Mouse (Mus musculus): ENCODE data around the gene Svop. TPM values are rescaled to one million over a fixed set of nuclear protein-coding genes. Genes with fewer than 3 reads are reported as not detected.

Gene Svop
- polyA plus RNA-seq, 1 experiment from 2014 or later: not detected

DNA sequence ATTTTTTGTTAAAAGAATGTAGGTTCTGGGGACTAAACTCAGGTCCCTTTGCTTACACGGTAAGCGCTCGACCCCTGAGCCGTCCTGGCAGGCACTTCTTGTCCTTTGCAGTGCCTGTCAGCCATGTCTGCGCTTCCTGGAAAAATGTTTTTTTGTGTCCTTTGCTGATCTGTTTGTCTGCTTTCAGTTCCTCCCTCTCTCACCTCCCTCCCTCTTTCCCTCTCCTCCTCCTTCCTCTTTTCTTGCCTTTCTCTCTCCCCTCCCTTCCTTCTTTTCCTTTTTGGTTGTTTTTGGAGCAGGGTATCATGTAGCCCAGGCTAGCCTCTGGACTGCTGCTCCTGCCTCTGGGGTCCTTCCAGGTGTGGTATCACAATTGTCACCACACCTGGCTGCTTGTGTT, 23.7 kb upstream of the Svop start:
- Histone ChIP-seq H3K27me3 (ENCODE audit: control insufficient read depth, insufficient read depth, low read length) (no peaks in the 10 kb centered on the region), H3K4me2 (replicated peaks; ENCODE audit: low read depth, low read length) (no peak overlapping the region), H3K4me1 (ENCODE audit: control insufficient read depth, insufficient read depth, low read length) (no peaks in the 10 kb centered on the region), H3K4me3 (ENCODE audit: low read length) (no peak overlapping the region), H3K36me3 (ENCODE audit: control insufficient read depth, insufficient read depth, low read length) (peaks cover 64% of the 10 kb centered on the region), H3K9me3 (ENCODE audit: control insufficient read depth, low read length) (no peaks in the 10 kb centered on the region), H3K9ac (ENCODE audit: low read depth, low read length) (no peak overlapping the region), H3K27ac (ENCODE audit: low read depth, low read length) (no peak overlapping the region)
- 86% methylated on average over 5 of the region's 5 CpGs for WGBS
- ATAC-seq (ENCODE audit: low FRiP score, low TSS enrichment): no peak

DNA sequence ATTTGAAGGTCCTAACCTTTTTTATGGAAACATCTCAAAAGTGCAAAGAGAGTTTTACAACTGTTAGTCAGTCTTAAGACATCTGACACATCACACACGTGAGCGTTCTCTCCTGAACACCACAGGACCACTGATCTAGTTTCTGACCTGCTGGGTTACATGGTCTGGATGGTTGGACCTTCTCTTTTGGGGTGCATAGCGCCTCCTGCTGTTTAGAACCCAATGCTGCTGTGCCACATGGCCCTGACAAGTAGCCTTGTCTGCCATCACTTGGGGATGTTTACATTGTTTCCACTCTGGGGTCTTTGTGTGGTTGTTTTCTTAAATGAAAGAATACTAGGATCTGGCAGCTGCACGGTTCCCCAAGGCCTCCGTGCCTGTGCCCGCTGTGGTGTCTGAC, 22.0 kb upstream of the Svop start:
- Histone ChIP-seq H3K36me3 (ENCODE audit: control insufficient read depth, insufficient read depth, low read length) (peaks cover 73% of the 10 kb centered on the region), H3K4me3 (ENCODE audit: low read length) (no peak overlapping the region), H3K4me1 (ENCODE audit: control insufficient read depth, insufficient read depth, low read length) (no peaks in the 10 kb centered on the region), H3K27ac (ENCODE audit: low read depth, low read length) (no peak overlapping the region), H3K4me2 (replicated peaks; ENCODE audit: low read depth, low read length) (no peak overlapping the region), H3K9me3 (ENCODE audit: control insufficient read depth, low read length) (no peaks in the 10 kb centered on the region), H3K9ac (ENCODE audit: low read depth, low read length) (no peak overlapping the region), H3K27me3 (ENCODE audit: control insufficient read depth, insufficient read depth, low read length) (no peaks in the 10 kb centered on the region)
- ATAC-seq (ENCODE audit: low FRiP score, low TSS enrichment): no peak
- 86% methylated on average over 6 of the region's 6 CpGs for WGBS

DNA sequence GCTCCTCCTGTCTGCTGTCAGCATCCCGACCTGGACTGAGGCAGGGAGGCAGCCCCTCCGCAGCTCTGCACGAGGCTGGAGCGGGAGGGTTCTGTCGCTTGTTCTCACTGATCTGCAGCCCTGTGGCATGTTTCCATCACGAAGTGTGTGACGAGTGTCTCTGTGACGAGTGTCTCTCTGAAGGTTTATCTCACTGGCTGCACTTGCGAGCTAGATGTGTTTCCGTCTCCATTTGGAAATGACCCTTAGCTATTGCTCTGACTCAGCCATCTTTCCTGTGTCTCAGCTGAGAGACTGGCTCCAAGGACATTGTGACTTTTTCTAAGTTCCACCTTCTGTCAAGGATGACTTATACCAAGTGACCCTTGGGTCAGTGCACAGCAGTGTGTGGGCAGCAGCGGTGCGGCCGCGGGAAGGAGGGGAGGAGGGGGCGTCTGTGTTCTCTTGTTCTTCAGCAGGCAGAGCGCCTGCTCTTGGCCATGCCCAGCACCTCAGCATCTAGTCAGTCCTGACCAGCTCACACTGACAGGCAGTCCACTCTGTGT, 15.1 kb upstream of the Svop start:
- no peaks in the 10 kb centered on the region for H3K9me3 ChIP-seq (ENCODE audit: control insufficient read depth, low read length)
- H3K27ac ChIP-seq (ENCODE audit: low read depth, low read length): no peak overlapping the region
- H3K4me1 ChIP-seq (ENCODE audit: control insufficient read depth, insufficient read depth, low read length): peaks cover 3% of the 10 kb centered on the region; the same call in 1 of the 2 replicates
- H3K4me2 ChIP-seq (replicated peaks; ENCODE audit: low read depth, low read length): no peak overlapping the region
- 44% methylated on average over 16 of the region's 16 CpGs for WGBS
- peaks cover 68% of the 10 kb centered on the region for H3K36me3 ChIP-seq (ENCODE audit: control insufficient read depth, insufficient read depth, low read length)
- no peaks in the 10 kb centered on the region for H3K27me3 ChIP-seq (ENCODE audit: control insufficient read depth, insufficient read depth, low read length)
- ATAC-seq (ENCODE audit: low FRiP score, low TSS enrichment): no peak
- no peak overlapping the region for H3K9ac ChIP-seq (ENCODE audit: low read depth, low read length)
- H3K4me3 ChIP-seq (ENCODE audit: low read length): no peak overlapping the region

DNA sequence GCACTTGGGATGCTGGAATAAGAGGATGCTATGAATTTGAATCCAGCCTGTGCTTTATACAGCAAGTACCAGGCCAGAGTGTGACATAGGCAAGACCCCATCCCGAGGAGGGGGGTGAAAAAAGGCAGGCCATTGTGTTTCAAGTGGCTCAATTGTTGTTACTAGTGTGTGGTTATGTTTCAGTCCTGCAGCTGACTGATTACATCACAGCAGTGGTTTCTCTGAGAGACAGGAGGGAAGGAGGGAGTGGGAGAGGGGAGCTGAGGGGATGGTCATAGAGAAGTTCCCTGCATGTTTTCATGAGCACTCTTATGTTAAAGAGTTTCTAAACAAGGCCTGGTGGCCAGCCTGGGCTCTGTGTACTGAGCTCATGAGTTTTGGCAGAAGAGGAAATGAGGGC, 11.4 kb upstream of the Svop start:
- no peak overlapping the region for H3K9ac ChIP-seq (ENCODE audit: low read depth, low read length)
- no peaks in the 10 kb centered on the region for H3K9me3 ChIP-seq (ENCODE audit: control insufficient read depth, low read length)
- peaks cover 12% of the 10 kb centered on the region for H3K4me1 ChIP-seq (ENCODE audit: control insufficient read depth, insufficient read depth, low read length)
- no peak overlapping the region for H3K27ac ChIP-seq (ENCODE audit: low read depth, low read length)
- peaks cover 32% of the 10 kb centered on the region for H3K36me3 ChIP-seq (ENCODE audit: control insufficient read depth, insufficient read depth, low read length)
- no peak overlapping the region for H3K4me2 ChIP-seq (replicated peaks; ENCODE audit: low read depth, low read length)
- H3K4me3 ChIP-seq (ENCODE audit: low read length): no peak overlapping the region
- WGBS: 82% methylated on average over 1 of the region's 1 CpGs
- no peaks in the 10 kb centered on the region; the same call in 1 of the 2 replicates for H3K27me3 ChIP-seq (ENCODE audit: control insufficient read depth, insufficient read depth, low read length)
- ATAC-seq (ENCODE audit: low FRiP score, low TSS enrichment): no peak

DNA sequence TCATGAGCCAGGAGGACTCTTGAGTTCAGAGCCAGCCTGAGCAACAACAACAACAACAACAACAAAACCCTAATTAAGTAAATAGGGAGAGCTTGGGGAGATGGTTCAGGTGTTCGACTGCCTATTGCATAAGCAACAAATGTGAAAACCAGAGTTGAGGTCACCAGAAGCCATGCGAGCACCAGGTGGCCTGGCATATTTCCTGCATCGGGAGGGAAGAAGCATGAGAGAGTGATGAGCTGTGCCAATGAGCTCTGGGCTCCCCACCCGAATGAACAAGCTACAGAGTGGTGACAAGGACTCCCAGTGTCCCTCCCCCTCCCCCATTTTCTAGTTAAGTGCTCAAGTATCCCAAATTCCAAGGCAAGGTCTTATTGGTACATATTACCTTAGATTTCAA, 10.5 kb upstream of the Svop start:
- H3K9ac ChIP-seq (ENCODE audit: low read depth, low read length): no peak overlapping the region
- H3K9me3 ChIP-seq (ENCODE audit: control insufficient read depth, low read length): no peaks in the 10 kb centered on the region
- peaks cover 12% of the 10 kb centered on the region for H3K4me1 ChIP-seq (ENCODE audit: control insufficient read depth, insufficient read depth, low read length)
- H3K4me2 ChIP-seq (replicated peaks; ENCODE audit: low read depth, low read length): no peak overlapping the region
- peaks cover 26% of the 10 kb centered on the region for H3K36me3 ChIP-seq (ENCODE audit: control insufficient read depth, insufficient read depth, low read length)
- ATAC-seq (ENCODE audit: low FRiP score, low TSS enrichment): no peak
- no peaks in the 10 kb centered on the region; the same call in 1 of the 2 replicates for H3K27me3 ChIP-seq (ENCODE audit: control insufficient read depth, insufficient read depth, low read length)
- no peak overlapping the region for H3K4me3 ChIP-seq (ENCODE audit: low read length)
- 89% methylated on average over 4 of the region's 4 CpGs for WGBS
- H3K27ac ChIP-seq (ENCODE audit: low read depth, low read length): no peak overlapping the region

DNA sequence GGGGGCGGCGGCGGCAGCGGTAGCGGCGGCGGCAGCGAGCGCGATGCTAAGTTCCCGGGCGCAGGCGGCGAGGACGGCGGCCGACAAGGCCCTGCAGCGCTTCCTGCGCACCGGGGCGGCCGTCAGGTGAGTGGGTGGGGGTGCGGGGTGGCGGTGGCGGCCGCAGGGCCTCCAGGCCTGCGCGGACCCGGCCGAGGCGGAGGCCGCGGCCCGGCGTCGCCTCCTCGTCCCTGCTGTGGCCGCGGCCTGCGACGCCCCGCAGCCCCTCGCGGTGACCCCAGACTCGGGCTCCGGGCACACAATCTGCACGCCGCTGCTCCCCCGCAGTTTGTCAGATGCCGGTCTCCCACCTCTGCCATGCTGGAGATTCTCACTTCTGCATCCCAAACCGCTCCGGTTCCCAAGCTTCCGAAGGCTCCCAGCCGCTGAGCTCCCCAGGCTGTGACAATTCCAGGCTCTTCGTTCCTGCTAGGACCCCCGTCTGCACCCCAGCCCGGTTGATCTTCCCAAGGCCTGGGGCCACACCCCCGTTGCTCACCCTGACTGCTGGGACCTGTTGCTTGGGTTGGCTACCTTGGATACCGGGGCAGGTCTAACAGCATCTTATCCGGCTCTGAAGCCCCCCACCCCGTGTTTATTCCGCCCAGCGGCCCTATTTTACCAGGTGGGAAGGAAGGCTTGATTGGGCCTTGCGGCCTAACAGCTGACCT, 9.2 kb upstream of the Svop start:
- H3K4me2 ChIP-seq (replicated peaks; ENCODE audit: low read depth, low read length): peak overlapping the region; percentile 75
- peaks cover 9% of the 10 kb centered on the region for H3K4me1 ChIP-seq (ENCODE audit: control insufficient read depth, insufficient read depth, low read length)
- WGBS: 2% methylated on average over 54 of the region's 64 CpGs
- no peak overlapping the region for H3K27ac ChIP-seq (ENCODE audit: low read depth, low read length)
- H3K27me3 ChIP-seq (ENCODE audit: control insufficient read depth, insufficient read depth, low read length): no peaks in the 10 kb centered on the region; the same call in 1 of the 2 replicates
- H3K9me3 ChIP-seq (ENCODE audit: control insufficient read depth, low read length): no peaks in the 10 kb centered on the region
- peak overlapping the region; percentile 73 for H3K4me3 ChIP-seq (ENCODE audit: low read length)
- peak; percentile 65 for ATAC-seq (ENCODE audit: low FRiP score, low TSS enrichment)
- H3K9ac ChIP-seq (ENCODE audit: low read depth, low read length): peak overlapping the region; percentile 87
- peaks cover 13% of the 10 kb centered on the region; the same call in 1 of the 2 replicates for H3K36me3 ChIP-seq (ENCODE audit: control insufficient read depth, insufficient read depth, low read length)

DNA sequence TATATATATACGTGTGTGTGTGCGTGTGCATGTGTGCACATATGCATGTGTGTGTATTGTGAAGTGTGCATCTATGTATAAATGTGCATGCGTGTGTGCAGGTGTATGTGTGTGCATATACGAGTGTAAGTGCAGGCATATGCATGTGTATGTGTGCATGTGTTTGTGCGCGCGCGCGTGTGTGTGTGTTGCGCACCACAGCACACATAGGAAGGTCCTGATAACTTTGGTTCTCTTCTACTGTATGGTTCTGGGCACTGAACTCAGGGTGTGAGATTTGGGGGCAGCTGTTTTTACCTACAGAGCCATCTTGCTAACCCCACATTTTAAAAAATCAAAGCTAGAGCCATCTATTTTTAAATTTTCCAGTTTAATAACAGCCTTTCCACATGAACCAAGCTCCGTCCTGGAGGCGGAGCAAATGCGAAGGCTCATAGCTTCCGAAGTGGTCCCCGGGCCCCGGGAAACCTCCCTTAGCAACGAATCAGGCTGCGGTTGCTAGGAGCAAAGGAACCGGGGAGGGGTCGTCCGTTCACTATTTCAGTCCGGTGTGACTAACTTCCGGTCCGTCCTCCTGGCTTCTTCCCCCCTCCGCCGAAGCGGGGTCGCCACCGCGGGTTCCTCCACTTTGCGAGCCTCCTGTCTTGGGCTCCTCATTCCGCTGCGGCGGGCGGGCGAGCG, 8.5 kb upstream of the Svop start:
- no peaks in the 10 kb centered on the region for H3K9me3 ChIP-seq (ENCODE audit: control insufficient read depth, low read length)
- peak overlapping the region; percentile 87 for H3K9ac ChIP-seq (ENCODE audit: low read depth, low read length)
- peaks cover 7% of the 10 kb centered on the region; the same call in 1 of the 2 replicates for H3K36me3 ChIP-seq (ENCODE audit: control insufficient read depth, insufficient read depth, low read length)
- H3K27ac ChIP-seq (ENCODE audit: low read depth, low read length): no peak overlapping the region
- peaks cover 9% of the 10 kb centered on the region for H3K4me1 ChIP-seq (ENCODE audit: control insufficient read depth, insufficient read depth, low read length)
- WGBS: 9% methylated on average over 37 of the region's 37 CpGs
- no peaks in the 10 kb centered on the region; the same call in 1 of the 2 replicates for H3K27me3 ChIP-seq (ENCODE audit: control insufficient read depth, insufficient read depth, low read length)
- peak overlapping the region; percentile 73 for H3K4me3 ChIP-seq (ENCODE audit: low read length)
- ATAC-seq (ENCODE audit: low FRiP score, low TSS enrichment): peak; percentile 92
- peak overlapping the region; percentile 75 for H3K4me2 ChIP-seq (replicated peaks; ENCODE audit: low read depth, low read length)

DNA sequence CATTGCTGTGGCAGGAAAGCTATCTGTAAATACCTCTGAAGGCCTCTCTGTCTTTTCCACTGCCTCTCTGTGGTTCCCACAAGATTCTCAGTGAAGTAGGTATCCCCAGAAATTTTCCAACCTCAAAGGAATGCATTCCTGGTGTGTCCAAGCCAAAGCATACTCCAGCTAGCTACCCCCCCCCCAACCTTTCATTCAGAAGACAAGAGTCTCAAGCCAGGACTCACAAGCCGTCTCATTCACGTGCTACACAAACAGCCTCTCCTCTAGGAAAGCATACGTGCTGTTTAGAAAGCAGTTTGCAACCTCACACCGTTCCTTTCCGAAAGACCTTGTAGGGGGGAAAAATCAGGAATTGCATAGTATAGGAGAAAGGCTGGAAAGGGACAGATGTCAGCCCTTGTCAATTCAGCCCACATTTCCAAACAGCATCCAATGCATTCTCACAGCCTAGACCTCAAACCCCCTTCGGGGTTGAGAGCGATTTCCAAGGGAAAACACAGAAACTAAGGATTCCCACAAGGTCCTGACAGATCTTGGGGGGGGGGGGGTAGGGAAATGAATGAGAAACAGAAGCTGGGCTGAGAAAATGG, 853 bp downstream of the Svop start:
- 24% methylated on average over 7 of the region's 7 CpGs for WGBS
- H3K4me3 ChIP-seq (ENCODE audit: low read length): no peak overlapping the region
- H3K27me3 ChIP-seq (ENCODE audit: control insufficient read depth, insufficient read depth, low read length): no peaks in the 10 kb centered on the region
- peaks cover 4% of the 10 kb centered on the region; the same call in 1 of the 2 replicates for H3K4me1 ChIP-seq (ENCODE audit: control insufficient read depth, insufficient read depth, low read length)
- no peaks in the 10 kb centered on the region for H3K36me3 ChIP-seq (ENCODE audit: control insufficient read depth, insufficient read depth, low read length)
- H3K9me3 ChIP-seq (ENCODE audit: control insufficient read depth, low read length): no peaks in the 10 kb centered on the region
- no peak overlapping the region for H3K9ac ChIP-seq (ENCODE audit: low read depth, low read length)
- no peak overlapping the region for H3K4me2 ChIP-seq (replicated peaks; ENCODE audit: low read depth, low read length)
- no peak overlapping the region for H3K27ac ChIP-seq (ENCODE audit: low read depth, low read length)
- ATAC-seq (ENCODE audit: low FRiP score, low TSS enrichment): no peak

Measured in kidney, embryonic 14.5 days (tissue).